ENCODE assay signal across 23 mouse cellular contexts in the genomic region with DNA sequence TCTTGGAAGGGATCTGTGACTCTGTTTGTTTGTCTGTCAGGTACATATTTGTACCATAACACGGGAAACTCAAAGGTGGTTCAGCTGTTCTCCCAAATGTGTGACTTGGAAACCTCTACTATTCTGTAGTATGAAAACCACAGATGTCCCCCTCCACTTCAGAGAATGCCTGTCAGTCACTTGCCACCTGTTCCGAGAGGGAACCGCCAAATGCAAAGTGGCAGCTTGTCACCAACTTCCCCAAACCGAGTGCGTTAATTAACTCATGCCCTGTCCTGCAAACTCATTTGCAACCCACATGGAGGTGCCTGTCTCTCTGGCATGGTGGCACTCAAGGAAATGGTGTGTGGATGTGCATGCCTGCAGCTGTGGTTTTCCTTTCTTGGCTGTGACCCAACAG.
DNase-seq lines count a peak whose midpoint lies in the region; ATAC-seq and TF ChIP-seq lines count a peak whose summit lies in the region.
"Had no signal": no experiment of that assay in that cellular context is flagged by ENCODE, and none has a peak within 500 bp of the region (broad histone marks: within the 10 kb centered on the region; RNA-seq: fewer than 3 reads in every experiment).

No protein-coding gene starts in this region.

- no peak overlapping the region for H3K4me3 ChIP-seq in forebrain, embryonic 13.5 days
- no peak overlapping the region for H3K4me3 ChIP-seq in forebrain, embryonic 10.5 days
- no peak overlapping the region for H3K4me3 ChIP-seq in CH12.LX (replicated peaks in 1 of 3; ENCODE audit: low read depth in 2 of 3, low read length in 2 of 3, poor library complexity in 1 of 3)
- H3K4me3 ChIP-seq: hindbrain, embryonic 15.5 days; limb, embryonic 10.5 days; midbrain, embryonic 10.5 days had no signal

- TF ChIP-seq EP300 in CH12.LX (IDR thresholded peaks at IDR 0.05; ENCODE audit: low read length): peak; percentile 75

- intact Hi-C loops in left cerebral cortex, postnatal 4 days (cut with DNase I): no loop called here
- intact Hi-C loops in left cerebral cortex, postnatal 25 days (cut with DNase I): no loop called here

- H3K27ac ChIP-seq in forebrain, embryonic 13.5 days: no peak overlapping the region
- H3K27ac ChIP-seq in forebrain, embryonic 10.5 days: no peak overlapping the region
- H3K27ac ChIP-seq in CH12.LX (ENCODE audit: insufficient read depth, low read depth): no peak overlapping the region
- H3K27ac ChIP-seq: hindbrain, embryonic 15.5 days; limb, embryonic 10.5 days; midbrain, embryonic 10.5 days had no signal

- no peak for DNase-seq in forebrain, embryonic 10.5 days (ENCODE audit: extremely low spot score, low spot score)
- peak; percentile 4 for DNase-seq in left cerebral cortex, postnatal 4 days
- no peak for DNase-seq in left cerebral cortex, postnatal 25 days (ENCODE audit: low spot score in 2 of 2)
- peak; percentile 82 for DNase-seq in CH12.LX (ENCODE audit: extremely low read depth)
- DNase-seq in adrenal gland, postnatal 36 days: no peak
- no peak for DNase-seq in neural tube, embryonic 10.5 days (ENCODE audit: extremely low spot score, low spot score)
- DNase-seq: adrenal gland, adult 8-10 months; cerebellum, adult 11 months; embryo, embryonic 11 days; kidney, postnatal 4 days; lung, adult 2 months; lung, postnatal 36 days; right cerebral cortex, postnatal 14 days; spleen, adult 18-20 months had no signal

- no peak overlapping the region for H3K9ac ChIP-seq in forebrain, embryonic 13.5 days
- H3K9ac ChIP-seq in CH12.LX (ENCODE audit: insufficient read depth, low read depth): no peak overlapping the region
- H3K9ac ChIP-seq: hindbrain, embryonic 15.5 days had no signal

- 33% methylated on average over 5 of the region's 5 CpGs for WGBS in forebrain, embryonic 13.5 days
- 77% methylated on average over 5 of the region's 5 CpGs for WGBS in forebrain, embryonic 10.5 days

- in situ Hi-C loops in CH12.LX (cut with MboI; ENCODE audit: low pct_ligation_motif_present, low pct_unique_long_range_greater_than_20kb, low sequenced_read_pairs): no loop called here

- TF ChIP-seq CTCF in CH12.LX (conservative IDR thresholded peaks at IDR 0.05 in 1 of 2, IDR thresholded peaks at IDR 0.05 in 1 of 2; ENCODE audit: low read depth in 2 of 2, low read length in 2 of 2): no peak

- H3K36me3 ChIP-seq in forebrain, embryonic 13.5 days (ENCODE audit: poor library complexity, severe bottlenecking): no peaks in the 10 kb centered on the region
- no peaks in the 10 kb centered on the region for H3K36me3 ChIP-seq in forebrain, embryonic 10.5 days (replicated peaks)
- no peaks in the 10 kb centered on the region for H3K36me3 ChIP-seq in CH12.LX (replicated peaks in 1 of 2; ENCODE audit: control insufficient read depth in 1 of 2, insufficient read depth in 1 of 2, low read length in 1 of 2)
- H3K36me3 ChIP-seq: hindbrain, embryonic 15.5 days; limb, embryonic 10.5 days; midbrain, embryonic 10.5 days had no signal

- H3K4me1 ChIP-seq in forebrain, embryonic 13.5 days: 0 out of 2 replicates have a peak, but pooled peaks cover 4% of the 10 kb centered on the region
- H3K4me1 ChIP-seq in forebrain, embryonic 10.5 days: peaks cover 17% of the 10 kb centered on the region
- H3K4me1 ChIP-seq in CH12.LX (ENCODE audit: control insufficient read depth in 1 of 2, insufficient read depth in 2 of 2): peaks cover 2 to 23% of the 10 kb centered on the region in 2 experiments; a peak in 3 of 4 replicates

- no peak for TF ChIP-seq POLR2A in CH12.LX (IDR thresholded peaks at IDR 0.05; ENCODE audit: low read depth, low read length)

- H3K27me3 ChIP-seq in forebrain, embryonic 13.5 days: 0 out of 2 replicates have a peak, but pooled peaks cover 3% of the 10 kb centered on the region
- no peaks in the 10 kb centered on the region; the same call in 1 of the 2 replicates for H3K27me3 ChIP-seq in forebrain, embryonic 10.5 days (ENCODE audit: poor library complexity, severe bottlenecking)
- no peaks in the 10 kb centered on the region for H3K27me3 ChIP-seq in CH12.LX (replicated peaks)
- H3K27me3 ChIP-seq: hindbrain, embryonic 15.5 days had no signal

- H3K9me3 ChIP-seq in forebrain, embryonic 13.5 days (replicated peaks): no peaks in the 10 kb centered on the region
- H3K9me3 ChIP-seq in forebrain, embryonic 10.5 days: no peaks in the 10 kb centered on the region
- H3K9me3 ChIP-seq in CH12.LX (replicated peaks; ENCODE audit: low read length): no peaks in the 10 kb centered on the region
- H3K9me3 ChIP-seq: hindbrain, embryonic 15.5 days; limb, embryonic 10.5 days; midbrain, embryonic 10.5 days had no signal

- peak; percentile 78 for ATAC-seq in forebrain, embryonic 13.5 days
- peak; percentile 88 for ATAC-seq in hematopoietic stem cell, adult 5-6 weeks (replicated peaks in 1 of 2; ENCODE audit: insufficient read depth in 1 of 2, low FRiP score in 2 of 2, low TSS enrichment in 1 of 2, low read depth in 1 of 2, poor library complexity in 2 of 2, severe bottlenecking in 2 of 2)
- ATAC-seq: intestine, embryonic 16.5 days; Patski had no signal

- H3K4me2 ChIP-seq in forebrain, embryonic 13.5 days: no peak overlapping the region
- peak overlapping the region; percentile 46; the same call in 1 of the 2 replicates for H3K4me2 ChIP-seq in CH12.LX (ENCODE audit: insufficient read depth, low read depth, poor library complexity, severe bottlenecking)
- H3K4me2 ChIP-seq: heart, embryonic 11.5 days; hindbrain, embryonic 15.5 days; liver, embryonic 11.5 days had no signal

- H3K79me2 ChIP-seq in CH12.LX (replicated peaks; ENCODE audit: control insufficient read depth, extremely low read depth, insufficient read depth, poor library complexity, severe bottlenecking): no peaks in the 10 kb centered on the region

- dilution Hi-C loops in CH12.LX (cut with MboI; ENCODE audit: extremely low pct_ligation_motif_present, extremely low pct_unique_long_range_greater_than_20kb, low sequenced_read_pairs): no loop called here

- no peak for TF ChIP-seq RAD21 in CH12.LX (IDR thresholded peaks at IDR 0.05; ENCODE audit: low read depth, low read length)

TF ChIP-seq in CH12.LX, 34 proteins besides CTCF, POLR2A, EP300 and RAD21:
- TF ChIP-seq MAX (IDR thresholded peaks at IDR 0.05; ENCODE audit: low read length) (0 out of 2 replicates have a peak, but pooled peaks have one; percentile 30), TCF12 (IDR thresholded peaks at IDR 0.05; ENCODE audit: low read depth, low read length) (peak; percentile 42; the same call in 1 of the 2 replicates), CHD2 (IDR thresholded peaks at IDR 0.05; ENCODE audit: low read length) (no peak), MYC (IDR thresholded peaks at IDR 0.05; ENCODE audit: low read depth, low read length) (0 out of 2 replicates have a peak, but pooled peaks have one; percentile 14), BHLHE40 (IDR thresholded peaks at IDR 0.05; ENCODE audit: low read depth, low read length) (peak; percentile 69), ETS1 (conservative IDR thresholded peaks at IDR 0.05; ENCODE audit: low read depth, low read length) (peak; percentile 46), IRF4 (IDR thresholded peaks at IDR 0.05; ENCODE audit: low read depth, low read length) (0 out of 2 replicates have a peak, but pooled peaks have one; percentile 19), ZKSCAN1 (IDR thresholded peaks at IDR 0.05; ENCODE audit: borderline replicate concordance, low read depth, low read length) (no peak), TBP (conservative IDR thresholded peaks at IDR 0.05; ENCODE audit: low read depth, low read length) (no peak), HCFC1 (IDR thresholded peaks at IDR 0.05; ENCODE audit: low read depth, low read length) (no peak), POLR2AphosphoS2 (IDR thresholded peaks at IDR 0.05; ENCODE audit: low read depth, low read length) (no peak), USF2 (conservative IDR thresholded peaks at IDR 0.05; ENCODE audit: low read depth, low read length) (no peak), JUND (conservative IDR thresholded peaks at IDR 0.05; ENCODE audit: low read depth, low read length) (no peak), SIN3A (IDR thresholded peaks at IDR 0.05; ENCODE audit: low read length) (0 out of 2 replicates have a peak, but pooled peaks have one; percentile 24)

Comparison
In these comparisons a context has a peak if more than half of its experiments do, and no peak if none do; other contexts are left out.
1. DNase-seq: peak in left cerebral cortex, postnatal 4 days (single experiment) and CH12.LX (single experiment); none in forebrain, embryonic 10.5 days (single experiment), left cerebral cortex, postnatal 25 days (0 of 2), adrenal gland, postnatal 36 days (0 of 2) and neural tube, embryonic 10.5 days (single experiment).